Mouse (Mus musculus) lung, postnatal 25 days (tissue): Measurements from ENCODE around the gene Plekha7.

Experiments used
- DNase-seq: peaks from one replicate; pipeline ENCODE4 v3.0.0; 2022; ENCODE audit warnings: low spot score

Gene Plekha7

GRCm38 (mm10) chr7:116184358-116185057, 123.7 kb downstream of the Plekha7 start:
- no peak for DNase-seq

DNA sequence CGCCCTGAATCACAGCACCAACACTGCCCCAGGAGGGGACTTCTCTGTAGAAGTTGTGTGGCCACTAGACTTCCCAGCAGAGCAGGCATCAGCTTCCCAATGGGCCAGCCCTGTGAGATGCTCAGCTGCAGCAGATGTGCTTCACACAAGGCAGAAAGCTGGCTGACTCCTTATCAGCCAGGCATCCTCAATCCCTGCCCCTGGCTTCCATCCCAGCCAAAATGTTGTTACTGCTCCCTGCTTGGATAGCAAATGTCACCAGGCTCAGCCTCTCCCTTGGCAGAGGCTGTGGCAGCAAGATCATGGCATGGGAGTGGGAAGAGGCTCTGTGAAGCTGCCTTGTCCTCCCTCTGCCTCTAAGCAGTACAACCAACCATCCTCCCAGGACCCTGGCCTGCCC, 125.7 kb downstream of the Plekha7 start:
- no peak for DNase-seq

- DNase-seq = no peak
Observed at GRCm38 (mm10) chr7:116181444-116181946, 126.7 kb downstream of the Plekha7 start.

DNA sequence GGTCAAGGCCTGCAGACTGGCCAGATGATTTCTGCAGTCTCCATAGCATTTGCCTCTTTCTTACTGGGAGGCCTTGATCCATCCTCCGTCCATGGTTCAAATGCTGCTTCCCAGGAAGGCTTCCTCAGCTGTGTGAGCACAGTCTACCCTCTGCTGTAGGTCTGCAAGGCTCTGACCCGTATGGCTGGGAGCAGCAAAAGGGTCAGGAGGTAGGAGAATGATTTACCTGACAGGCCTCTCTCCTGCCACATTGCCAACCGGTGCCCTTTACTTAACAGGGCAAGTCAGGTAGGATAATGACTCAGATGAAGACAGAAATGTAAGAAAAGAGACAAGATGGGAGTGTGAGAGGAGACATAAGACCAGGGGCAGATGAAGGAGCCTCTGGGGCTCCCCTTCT, 129.3 kb downstream of the Plekha7 start:
- DNase-seq = no peak

GRCm38 (mm10) chr7:116172774-116173173, 135.4 kb downstream of the Plekha7 start:
- DNase-seq = no peak

DNA sequence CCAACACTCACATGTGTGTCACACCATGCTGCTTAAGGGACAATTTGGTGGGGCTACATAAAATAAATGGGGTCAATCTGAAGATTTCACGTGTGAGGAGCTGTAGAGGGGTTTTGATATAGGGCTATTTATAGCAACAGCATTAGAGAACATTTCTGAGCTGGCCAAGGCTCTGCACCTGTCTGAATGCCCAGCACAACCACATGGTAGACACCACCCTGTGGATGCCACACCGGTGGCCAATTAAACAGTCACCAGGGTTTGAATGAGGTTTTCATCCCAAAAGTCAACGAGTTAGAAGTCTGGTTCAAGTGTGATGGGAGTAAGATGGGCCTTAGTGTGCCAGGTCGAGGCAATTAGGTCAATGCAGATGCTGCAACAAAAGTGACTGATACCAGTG, 138.8 kb downstream of the Plekha7 start:
- DNase-seq = no peak

- no peak for DNase-seq
Observed at GRCm38 (mm10) chr7:116168224-116168623, 140.0 kb downstream of the Plekha7 start.

- no peak for DNase-seq
Observed at GRCm38 (mm10) chr7:116164232-116164631, 143.9 kb downstream of the Plekha7 start.

- DNase-seq = peak; percentile 43
Observed at GRCm38 (mm10) chr7:116161544-116161943, 146.6 kb downstream of the Plekha7 start.

DNA sequence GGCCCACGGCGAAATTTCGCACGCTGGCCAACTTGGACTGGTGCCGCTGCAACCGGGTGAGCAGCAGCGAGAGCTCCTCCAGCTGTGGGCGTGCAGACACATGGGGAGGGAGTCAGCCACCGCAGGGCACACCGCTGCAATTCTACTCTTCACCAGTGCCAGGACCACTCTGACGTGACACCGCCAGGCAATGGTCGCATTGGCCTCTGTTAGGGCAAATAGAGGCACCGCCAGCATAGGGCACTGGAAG, 151.4 kb downstream of the Plekha7 start:
- DNase-seq = no peak

- no peak for DNase-seq
Observed at GRCm38 (mm10) chr7:116156072-116156893, 151.9 kb downstream of the Plekha7 start.

GRCm38 (mm10) chr7:116153781-116154368, 154.3 kb downstream of the Plekha7 start:
- no peak for DNase-seq

DNA sequence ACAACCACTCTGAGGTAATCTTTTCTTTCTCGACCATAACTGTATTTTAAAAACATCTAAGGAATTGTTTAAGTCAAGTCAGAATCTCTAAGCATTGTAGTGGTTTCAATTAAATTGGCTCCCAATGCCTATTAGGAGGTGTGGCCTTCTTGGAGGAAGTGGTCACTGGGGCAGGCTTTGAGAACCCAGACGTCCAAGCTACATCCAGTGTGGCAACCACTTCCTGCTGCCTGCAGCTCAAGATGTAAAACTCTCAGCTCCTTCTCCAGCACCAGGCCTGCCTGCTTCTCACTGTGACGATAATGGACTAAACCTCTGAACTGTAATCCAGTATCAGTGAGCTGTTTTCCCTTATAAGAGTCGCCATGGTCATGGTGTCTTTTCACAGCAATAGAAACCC, 158.6 kb downstream of the Plekha7 start:
- no peak for DNase-seq

- no peak for DNase-seq
Observed at GRCm38 (mm10) chr7:116147114-116147513, 161.1 kb downstream of the Plekha7 start.

- DNase-seq = no peak
Observed at GRCm38 (mm10) chr7:116145030-116145429, 163.1 kb downstream of the Plekha7 start.

GRCm38 (mm10) chr7:116137671-116138070, 170.5 kb downstream of the Plekha7 start:
- no peak for DNase-seq

GRCm38 (mm10) chr7:116137149-116137548, 171.0 kb downstream of the Plekha7 start:
- no peak for DNase-seq

DNA sequence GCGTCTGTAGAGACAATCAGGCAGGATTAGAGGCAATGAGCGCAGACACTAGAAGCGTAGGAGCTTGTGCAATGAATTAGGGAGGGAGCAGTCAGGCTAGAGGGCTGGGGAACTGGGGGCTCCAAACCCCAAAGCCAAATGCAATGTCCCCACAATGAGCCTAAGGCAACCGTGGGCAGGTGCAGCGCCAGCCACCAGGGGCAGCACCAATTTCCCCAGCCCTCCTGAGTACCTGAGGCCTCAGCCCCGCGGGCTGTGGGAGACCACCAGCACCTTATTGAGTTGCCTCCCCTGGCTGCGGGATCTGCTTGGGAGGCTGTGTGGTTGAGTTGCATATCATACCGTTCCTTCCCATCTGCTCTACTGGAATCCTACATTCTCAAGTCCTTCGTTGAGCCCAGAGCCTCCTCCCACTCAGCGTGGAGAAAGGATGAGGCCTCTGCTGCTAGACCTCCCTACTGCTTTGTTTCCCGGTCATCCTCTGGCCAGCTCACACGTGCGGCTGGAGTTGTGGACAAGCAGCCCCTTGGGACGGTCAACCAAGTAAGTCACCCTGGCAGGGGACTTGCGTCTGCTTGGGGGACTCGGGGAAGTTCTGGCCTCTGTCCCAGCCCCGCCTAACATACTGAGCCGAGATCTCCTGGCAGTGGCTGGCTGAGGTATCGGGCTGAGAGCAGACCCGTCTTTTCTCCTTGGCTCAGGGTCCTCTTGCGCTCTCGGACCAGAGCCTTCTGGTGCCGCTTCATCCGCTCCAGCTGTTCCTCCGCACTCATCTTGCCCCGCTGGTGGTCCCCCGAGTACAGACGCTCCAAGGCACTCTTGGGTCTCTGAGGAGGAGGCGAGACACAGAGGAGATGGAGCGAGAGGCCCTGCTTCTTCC, 173.5 kb downstream of the Plekha7 start:
- no peak for DNase-seq

DNA sequence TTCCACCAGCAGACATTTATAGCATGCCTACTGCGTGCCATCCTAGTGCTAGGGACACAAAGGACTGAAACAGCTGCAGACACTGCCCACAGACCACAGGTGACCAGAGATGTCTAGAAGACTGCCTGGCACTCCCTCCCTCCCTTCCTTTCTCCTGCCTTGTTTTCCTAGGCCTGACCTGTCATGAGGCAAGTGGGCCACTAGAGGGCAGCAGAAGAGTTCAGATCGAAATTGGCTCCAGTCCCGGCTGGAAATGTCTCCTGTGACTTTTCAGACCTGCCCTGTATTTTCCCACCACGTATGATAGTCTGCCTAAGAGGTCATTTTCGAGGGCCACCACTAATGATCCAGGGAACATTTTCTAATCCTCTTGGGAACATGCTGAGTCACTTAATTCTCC, 176.1 kb downstream of the Plekha7 start:
- DNase-seq = peak; percentile 65

DNA sequence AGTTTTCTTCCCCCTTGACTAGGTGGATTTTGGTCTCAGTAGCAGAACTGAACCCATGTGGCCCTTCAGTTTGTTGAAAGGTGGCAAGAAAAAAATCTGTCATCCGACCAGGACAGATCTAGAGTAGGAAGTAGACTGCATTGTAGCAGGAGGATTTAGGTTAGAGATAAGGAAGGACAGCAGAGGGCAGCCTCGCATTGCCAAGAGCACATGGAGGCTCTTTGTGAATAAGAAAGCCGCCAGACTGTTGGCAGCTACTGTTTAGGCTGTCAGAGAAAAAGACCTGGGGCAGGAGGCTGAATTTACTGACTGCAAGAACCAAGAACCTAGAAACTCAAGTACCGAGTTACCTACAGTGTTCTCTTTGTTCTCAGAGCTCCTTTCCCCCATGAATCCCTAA, 176.8 kb downstream of the Plekha7 start:
- no peak for DNase-seq

DNA sequence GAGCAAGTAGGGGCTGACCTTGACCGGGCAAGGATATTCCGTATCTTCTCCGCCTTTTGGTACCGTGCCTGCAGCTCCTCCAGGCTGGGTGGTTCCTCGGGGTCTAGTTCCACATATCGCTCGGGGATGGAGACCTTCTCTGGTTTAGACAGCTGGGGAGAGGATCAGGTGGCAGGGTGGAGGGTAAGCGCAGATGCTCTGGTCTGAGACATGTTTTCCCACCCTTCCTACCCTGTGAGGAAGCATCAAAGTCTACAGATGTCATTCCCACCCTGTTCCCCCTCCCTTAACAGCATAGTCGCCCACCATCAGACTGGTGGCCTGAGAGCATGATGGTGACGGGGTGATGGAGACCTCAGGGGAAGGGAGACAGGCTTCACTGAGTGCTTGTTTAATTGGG, 178.8 kb downstream of the Plekha7 start:
- no peak for DNase-seq

DNA sequence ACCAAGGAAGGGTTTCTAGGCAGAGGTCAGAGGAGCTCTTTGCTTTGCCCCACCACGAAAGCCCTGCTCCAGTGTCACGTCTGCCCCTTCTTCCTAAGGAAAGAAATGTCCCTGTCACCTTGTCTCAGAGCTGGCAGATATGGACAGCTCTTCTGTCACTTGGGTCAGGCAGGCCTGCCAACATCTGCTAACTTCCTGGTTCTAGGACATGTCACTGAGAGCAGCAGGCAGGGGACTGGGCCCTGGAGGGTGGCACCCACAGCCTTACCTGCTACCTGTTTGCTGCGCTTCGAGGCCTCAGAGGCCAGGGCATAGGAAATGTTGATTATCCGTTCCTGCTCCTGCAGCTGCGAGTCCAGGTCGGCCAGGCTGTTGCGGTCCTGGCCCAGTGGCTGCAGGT, 179.9 kb downstream of the Plekha7 start:
- DNase-seq = no peak
